Mouse (Mus musculus): ENCODE data around the gene Ltbp1. TPM values are rescaled to one million over a fixed set of nuclear protein-coding genes. Genes with fewer than 3 reads are reported as not detected.

The Ltbp1 gene
- 29.7 and 30.2 TPM in 2 replicates for polyA plus RNA-seq (2015; fragmentation: Nextera tagmentation; extraction: Ambion mirVana)

GRCm38 (mm10) chr17:75005281-75005684 is at the start of gene Ltbp1:
TSS of gene Ltbp1 (plus strand) at chr17:75005568.
- no peak for TF ChIP-seq CTCF (IDR thresholded peaks at IDR 0.05; ENCODE audit: low read depth)
- Histone ChIP-seq H3K4me3 (replicated peaks; ENCODE audit: low read depth, low read length) (peak within 1 kb of the TSS; percentile 94), H3K9me3 (replicated peaks; ENCODE audit: low read length) (no peaks in the 10 kb centered on the region), H3K36me3 (ENCODE audit: insufficient read depth, low read length) (0 out of 2 replicates have a peak, but pooled peaks cover 5% of the 10 kb centered on the region), H3K4me1 (replicated peaks; ENCODE audit: insufficient read depth, low read length) (no peaks in the 10 kb centered on the region; the same call in 1 of the 2 replicates), H3K27me3 (ENCODE audit: insufficient read depth, low read length) (no peaks in the 10 kb centered on the region), H3K27ac (peak within 1 kb of the TSS; percentile 86), H3K9ac (ENCODE audit: low read depth, low read length) (peak within 1 kb of the TSS; percentile 85), H3K4me2 (ENCODE audit: low read length) (peak within 1 kb of the TSS; percentile 98)
- ATAC-seq (replicated peaks; ENCODE audit: low FRiP score, low read depth) (peak; percentile 78), DNase-seq (ENCODE audit: low spot score) (peak; percentile 90)
- under 1% methylated on average over 27 of the region's 27 CpGs for WGBS

- 65% methylated on average over 6 of the region's 6 CpGs for WGBS
- no peak overlapping the region for H3K9ac ChIP-seq (ENCODE audit: low read depth, low read length)
- H3K4me3 ChIP-seq (replicated peaks; ENCODE audit: low read depth, low read length): no peak overlapping the region
- no peaks in the 10 kb centered on the region for H3K9me3 ChIP-seq (replicated peaks; ENCODE audit: low read length)
- no peak for ATAC-seq (replicated peaks; ENCODE audit: low FRiP score, low read depth)
- no peaks in the 10 kb centered on the region for H3K27me3 ChIP-seq (ENCODE audit: insufficient read depth, low read length)
- H3K36me3 ChIP-seq (ENCODE audit: insufficient read depth, low read length): no peaks in the 10 kb centered on the region
- TF ChIP-seq CTCF (IDR thresholded peaks at IDR 0.05; ENCODE audit: low read depth): no peak
- H3K4me1 ChIP-seq (replicated peaks; ENCODE audit: insufficient read depth, low read length): no peaks in the 10 kb centered on the region
- no peak for DNase-seq (ENCODE audit: low spot score)
- H3K4me2 ChIP-seq (ENCODE audit: low read length): no peak overlapping the region
- H3K27ac ChIP-seq: no peak overlapping the region
Measured at GRCm38 (mm10) chr17:74959481-74960245, 45.7 kb upstream of the Ltbp1 start.

GRCm38 (mm10) chr17:74963222-74963621 is 42.1 kb upstream of the Ltbp1 start:
- Histone ChIP-seq H3K4me3 (replicated peaks; ENCODE audit: low read depth, low read length) (no peak overlapping the region), H3K4me2 (ENCODE audit: low read length) (no peak overlapping the region), H3K9ac (ENCODE audit: low read depth, low read length) (no peak overlapping the region), H3K27me3 (ENCODE audit: insufficient read depth, low read length) (no peaks in the 10 kb centered on the region), H3K9me3 (replicated peaks; ENCODE audit: low read length) (no peaks in the 10 kb centered on the region), H3K27ac (no peak overlapping the region), H3K36me3 (ENCODE audit: insufficient read depth, low read length) (no peaks in the 10 kb centered on the region), H3K4me1 (replicated peaks; ENCODE audit: insufficient read depth, low read length) (no peaks in the 10 kb centered on the region)
- DNase-seq (ENCODE audit: low spot score) (no peak), ATAC-seq (replicated peaks; ENCODE audit: low FRiP score, low read depth) (no peak)
- no peak for TF ChIP-seq CTCF (IDR thresholded peaks at IDR 0.05; ENCODE audit: low read depth)
- WGBS: 92% methylated on average over 8 of the region's 8 CpGs

GRCm38 (mm10) chr17:74963861-74964260 is 41.5 kb upstream of the Ltbp1 start:
- DNase-seq (ENCODE audit: low spot score) (no peak), ATAC-seq (replicated peaks; ENCODE audit: low FRiP score, low read depth) (no peak)
- no peak overlapping the region for H3K4me2 ChIP-seq (ENCODE audit: low read length)

GRCm38 (mm10) chr17:74967298-74967848 is 38.0 kb upstream of the Ltbp1 start:
- Histone ChIP-seq H3K4me2 (ENCODE audit: low read length) (no peak overlapping the region), H3K4me3 (replicated peaks; ENCODE audit: low read depth, low read length) (no peak overlapping the region), H3K27me3 (ENCODE audit: insufficient read depth, low read length) (no peaks in the 10 kb centered on the region), H3K4me1 (replicated peaks; ENCODE audit: insufficient read depth, low read length) (no peaks in the 10 kb centered on the region), H3K27ac (no peak overlapping the region), H3K9me3 (replicated peaks; ENCODE audit: low read length) (no peaks in the 10 kb centered on the region), H3K9ac (ENCODE audit: low read depth, low read length) (no peak overlapping the region), H3K36me3 (ENCODE audit: insufficient read depth, low read length) (no peaks in the 10 kb centered on the region)
- DNase-seq (ENCODE audit: low spot score) (no peak), ATAC-seq (replicated peaks; ENCODE audit: low FRiP score, low read depth) (no peak)
- TF ChIP-seq CTCF (IDR thresholded peaks at IDR 0.05; ENCODE audit: low read depth): no peak
- WGBS: 52% methylated on average over 7 of the region's 7 CpGs

More at GRCm38 (mm10) chr17:74963861-74964260, 41.5 kb upstream of the Ltbp1 start:
- 93% methylated on average over 3 of the region's 3 CpGs for WGBS
- no peak for TF ChIP-seq CTCF (IDR thresholded peaks at IDR 0.05; ENCODE audit: low read depth)
- no peaks in the 10 kb centered on the region for H3K9me3 ChIP-seq (replicated peaks; ENCODE audit: low read length)
- no peak overlapping the region for H3K4me3 ChIP-seq (replicated peaks; ENCODE audit: low read depth, low read length)
- no peak overlapping the region for H3K9ac ChIP-seq (ENCODE audit: low read depth, low read length)
- H3K4me1 ChIP-seq (replicated peaks; ENCODE audit: insufficient read depth, low read length): no peaks in the 10 kb centered on the region
- no peaks in the 10 kb centered on the region for H3K27me3 ChIP-seq (ENCODE audit: insufficient read depth, low read length)
- no peaks in the 10 kb centered on the region for H3K36me3 ChIP-seq (ENCODE audit: insufficient read depth, low read length)
- no peak overlapping the region for H3K27ac ChIP-seq

- WGBS: 70% methylated on average over 9 of the region's 9 CpGs
- DNase-seq (ENCODE audit: low spot score) (no peak), ATAC-seq (replicated peaks; ENCODE audit: low FRiP score, low read depth) (no peak)
- Histone ChIP-seq H3K27me3 (ENCODE audit: insufficient read depth, low read length) (no peaks in the 10 kb centered on the region), H3K4me1 (replicated peaks; ENCODE audit: insufficient read depth, low read length) (no peaks in the 10 kb centered on the region), H3K4me2 (ENCODE audit: low read length) (no peak overlapping the region), H3K36me3 (ENCODE audit: insufficient read depth, low read length) (no peaks in the 10 kb centered on the region), H3K4me3 (replicated peaks; ENCODE audit: low read depth, low read length) (no peak overlapping the region), H3K9ac (ENCODE audit: low read depth, low read length) (no peak overlapping the region), H3K27ac (no peak overlapping the region), H3K9me3 (replicated peaks; ENCODE audit: low read length) (no peaks in the 10 kb centered on the region)
- TF ChIP-seq CTCF (IDR thresholded peaks at IDR 0.05; ENCODE audit: low read depth): no peak
Measured at GRCm38 (mm10) chr17:74968152-74968712, 37.1 kb upstream of the Ltbp1 start.
